Mouse (Mus musculus): ENCODE measurements around the gene Snd1.

- TF ChIP-seq MAFK (IDR thresholded peaks at IDR 0.05; ENCODE audit: insufficient read depth, low read depth, low read length) (no peak), HCFC1 (IDR thresholded peaks at IDR 0.05; ENCODE audit: borderline replicate concordance, insufficient read depth, low read length) (no peak), ZC3H11A (IDR thresholded peaks at IDR 0.05; ENCODE audit: borderline replicate concordance, low read depth, low read length) (no peak)
These were observed 75.5 kb downstream of the Snd1 start for GRCm38 (mm10) chr6:28550255-28551004.
